Mouse (Mus musculus) MEL (cell line): ENCODE measurements at regions not wholly inside any gene's neighbourhood (a gene's known extent, or its start where the extent isn't known, plus 50 kb on each side); places are given as distances from the start of the nearest gene placed in this dataset.

Experiments
- DNase-seq: peaks from one replicate; pipeline ENCODE4 v3.0.0; 2011; ENCODE audit warnings: low read depth, low spot score
- H3K27ac ChIP-seq: 2 replicates; pipeline ENCODE4 v1.5.1; 2012; ENCODE audit warnings: low read depth, mild to moderate bottlenecking, control low read depth, low read length, moderate library complexity; ENCODE audit not compliant: control insufficient read depth
- H3K27me3 ChIP-seq, 2 experiments: fragments of 150-350 bp in 1 of 2; sonication (generic) in 1 of 2; 2 replicates each; pipeline ENCODE4 v1.6.1; 2012; ENCODE audit warnings: low read length in 2 of 2, mild to moderate bottlenecking in 2 of 2, improper control_type of control experiment in 1 of 2, moderate library complexity in 1 of 2; ENCODE audit not compliant: insufficient read depth in 2 of 2, control insufficient read depth in 1 of 2
- H3K36me3 ChIP-seq, 2 experiments: 2 replicates each; pipeline ENCODE4 v1.6.1; 2012 to 2014; ENCODE audit warnings: low read length in 2 of 2, improper control_type of control experiment in 1 of 2, inconsistent platforms in 1 of 2, mild to moderate bottlenecking in 1 of 2; ENCODE audit not compliant: insufficient read depth in 2 of 2, control insufficient read depth in 1 of 2
- H3K4me1 ChIP-seq, 2 experiments: fragments of 150-350 bp in 1 of 2; sonication (generic) in 1 of 2; 2 replicates each; pipeline ENCODE4 v1.6.1; 2012; ENCODE audit warnings: low read length in 2 of 2, improper control_type of control experiment in 1 of 2, mild to moderate bottlenecking in 1 of 2; ENCODE audit not compliant: insufficient read depth in 2 of 2, control insufficient read depth in 1 of 2
- H3K4me3 ChIP-seq, 2 experiments: fragments of 150-350 bp in 1 of 2; sonication (generic) in 1 of 2; 2 replicates each; pipeline ENCODE4 v1.5.1; 2012; ENCODE audit warnings: low read depth in 2 of 2, low read length in 2 of 2, mild to moderate bottlenecking in 2 of 2, moderate library complexity in 2 of 2, control low read depth in 1 of 2, improper control_type of control experiment in 1 of 2; ENCODE audit not compliant: control insufficient read depth in 1 of 2, insufficient read depth in 1 of 2
- H3K79me2 ChIP-seq: 2 replicates; pipeline ENCODE4 v1.6.1; 2012; ENCODE audit warnings: mild to moderate bottlenecking, low read length, moderate library complexity; ENCODE audit not compliant: control insufficient read depth, poor library complexity, insufficient read depth
- H3K9ac ChIP-seq: 2 replicates; pipeline ENCODE4 v1.6.1; 2012; ENCODE audit warnings: low read depth, mild to moderate bottlenecking, control low read depth, low read length, moderate library complexity; ENCODE audit not compliant: control insufficient read depth, poor library complexity, severe bottlenecking
- H3K9me3 ChIP-seq: fragments of 150-350 bp; sonication (generic); replicated peaks from 2 replicates; pipeline ENCODE4 v1.6.1; 2012; ENCODE audit warnings: mild to moderate bottlenecking, low read length, improper control_type of control experiment, moderate library complexity; ENCODE audit not compliant: insufficient read depth
- CHD1 ChIP-seq: IDR thresholded peaks from 2 replicates; pipeline ENCODE4 v1.6.1; 2012; ENCODE audit warnings: low read depth, mild to moderate bottlenecking, inconsistent platforms, low read length, improper control_type of control experiment
- E2F4 ChIP-seq: IDR thresholded peaks from 2 replicates; pipeline ENCODE4 v1.6.1; 2011; ENCODE audit warnings: low read depth, low read length, improper control_type of control experiment, borderline replicate concordance
- EP300 ChIP-seq, 2 experiments: IDR thresholded peaks; 2 replicates each; pipeline ENCODE4 v1.6.1; 2011; ENCODE audit warnings: improper control_type of control experiment in 2 of 2, low read length in 2 of 2, low read depth in 1 of 2, mild to moderate bottlenecking in 1 of 2
- ETS1 ChIP-seq: IDR thresholded peaks from 2 replicates; pipeline ENCODE4 v1.6.1; 2012; ENCODE audit warnings: low read depth, mild to moderate bottlenecking, inconsistent platforms, low read length, improper control_type of control experiment, moderate library complexity
- GATA1 ChIP-seq: IDR thresholded peaks from 2 replicates; pipeline ENCODE4 v1.6.1; 2011; ENCODE audit warnings: low read depth, low read length, improper control_type of control experiment
- MEF2A ChIP-seq: IDR thresholded peaks from 2 replicates; pipeline ENCODE4 v1.6.1; 2014; ENCODE audit warnings: low read depth, mild to moderate bottlenecking, inconsistent platforms, low read length, improper control_type of control experiment; ENCODE audit not compliant: poor library complexity, insufficient replicate concordance, severe bottlenecking; ENCODE audit errors: extremely low read depth
- MXI1 ChIP-seq: IDR thresholded peaks from 2 replicates; pipeline ENCODE4 v1.6.1; 2011; ENCODE audit warnings: mild to moderate bottlenecking, low read depth, low read length, improper control_type of control experiment
- MYB ChIP-seq: IDR thresholded peaks from 2 replicates; pipeline ENCODE4 v1.6.1; 2011; ENCODE audit warnings: mild to moderate bottlenecking, low read depth, low read length, improper control_type of control experiment
- MYC ChIP-seq: IDR thresholded peaks from 2 replicates; pipeline ENCODE4 v1.6.1; 2011; ENCODE audit warnings: low read depth, mild to moderate bottlenecking, low read length, improper control_type of control experiment, moderate library complexity
- NRF1 ChIP-seq: IDR thresholded peaks from 2 replicates; pipeline ENCODE4 v1.6.1; 2014; ENCODE audit warnings: low read depth, mild to moderate bottlenecking, inconsistent platforms, low read length, improper control_type of control experiment, moderate library complexity; ENCODE audit not compliant: poor library complexity, insufficient read depth, severe bottlenecking
- POLR2AphosphoS2 ChIP-seq: IDR thresholded peaks from 2 replicates; pipeline ENCODE4 v1.6.1; 2011; ENCODE audit warnings: low read length, improper control_type of control experiment
- TAL1 ChIP-seq: IDR thresholded peaks from 2 replicates; pipeline ENCODE4 v1.6.1; 2012; ENCODE audit warnings: mild to moderate bottlenecking, inconsistent platforms, low read length, moderate library complexity, mixed read lengths
- TCF12 ChIP-seq: IDR thresholded peaks from 2 replicates; pipeline ENCODE4 v1.6.1; 2014; ENCODE audit warnings: low read depth, mild to moderate bottlenecking, inconsistent platforms, low read length, improper control_type of control experiment, moderate library complexity

DNA sequence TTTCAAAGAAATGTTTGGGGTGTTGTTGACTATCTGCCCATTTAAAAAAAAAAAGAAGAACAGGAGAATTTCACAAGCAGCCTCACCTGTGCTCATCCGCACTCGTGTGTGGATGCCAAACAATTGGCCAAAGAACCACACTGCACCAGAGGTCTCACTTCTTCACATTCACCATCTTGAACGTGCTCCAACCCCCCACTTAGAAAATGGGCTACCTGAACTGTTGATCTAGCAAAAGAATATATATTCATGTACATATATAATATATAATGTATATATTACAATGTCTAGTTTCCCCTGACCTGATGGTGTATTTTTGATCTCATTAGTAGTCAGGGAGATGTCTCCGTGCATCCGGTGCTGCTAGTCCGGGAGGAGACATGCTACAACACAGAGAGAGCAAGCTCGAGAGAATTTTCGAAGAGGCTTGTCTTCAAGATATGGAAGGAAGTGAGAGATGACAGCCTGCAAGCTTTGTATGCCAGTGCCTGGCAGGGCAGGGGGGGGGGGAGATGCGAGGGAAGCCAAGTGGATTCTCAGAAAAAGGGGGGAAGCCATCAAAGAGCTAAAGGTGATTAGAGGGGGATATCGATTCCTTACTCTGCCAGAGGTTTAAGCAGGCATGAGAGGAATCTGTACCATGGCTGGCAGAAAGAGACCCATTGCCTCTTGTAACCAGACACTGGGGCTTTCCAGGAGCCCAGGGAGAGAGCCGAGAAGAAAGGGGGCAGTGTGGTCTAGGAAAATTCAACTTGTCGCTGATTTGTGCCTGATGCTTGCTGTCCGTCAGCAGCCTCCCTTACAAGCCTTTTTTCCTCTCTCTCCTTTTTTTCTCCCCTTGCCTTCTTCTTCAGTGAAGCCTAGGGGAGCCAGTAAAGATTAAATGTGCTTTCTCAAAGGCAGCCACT is 417.9 kb upstream of the Ubash3b start:
- Histone ChIP-seq H3K27ac (no peak overlapping the region), H3K79me2 (no peaks in the 10 kb centered on the region), H3K9me3 (no peaks in the 10 kb centered on the region), H3K9ac (no peak overlapping the region), H3K27me3 (no peaks in the 10 kb centered on the region), H3K36me3 (no peaks in the 10 kb centered on the region), H3K4me1 (no peaks in the 10 kb centered on the region), H3K4me3 (no peak overlapping the region)
- DNase-seq: no peak
- no peak for TF ChIP-seq E2F4

- Histone ChIP-seq H3K4me3 (no peak overlapping the region), H3K27me3 (no peaks in the 10 kb centered on the region), H3K36me3 (no peaks in the 10 kb centered on the region), H3K79me2 (no peaks in the 10 kb centered on the region), H3K27ac (no peak overlapping the region), H3K9ac (no peak overlapping the region), H3K4me1 (no peaks in the 10 kb centered on the region), H3K9me3 (no peaks in the 10 kb centered on the region)
- DNase-seq: no peak
- TF ChIP-seq EP300 (IDR thresholded peaks at IDR 0.05; ENCODE audit: low read depth in 1 of 2, low read length in 2 of 2) (no peak), MXI1 (no peak), E2F4 (no peak), NRF1 (no peak), POLR2AphosphoS2 (no peak), ETS1 (no peak), TAL1 (no peak), CHD1 (no peak), MYB (no peak), GATA1 (no peak), TCF12 (no peak), MYC (no peak), MEF2A (no peak)
Observed at GRCm38 (mm10) chr9:41578221-41579106, 417.0 kb upstream of the Ubash3b start.
